Mouse (Mus musculus) hindbrain, postnatal 0 days (tissue): ENCODE measurements around the gene Sapcd1. TPM values are rescaled to one million over a fixed set of nuclear protein-coding genes. Genes with fewer than 3 reads are reported as not detected.
"Not testable (repeated sequence)": the region's sequence is repeated elsewhere in the genome, so short reads cannot be mapped to it uniquely, and the experiment has no call there.

Source experiments
- ATAC-seq: fragments of 200-750 bp; cut with Nextera tagmentation; 2 replicates; pipeline ENCODE4 v1.8.0; 2017; ENCODE audit warnings: mild to moderate bottlenecking, moderate TSS enrichment, moderate library complexity
- DNase-seq: peaks from one replicate; pipeline ENCODE4 v3.0.0-alpha.2; 2015; ENCODE audit warnings: low spot score
- H3K27ac ChIP-seq: fragments of 300-500 bp; sonication (generic); 2 replicates; pipeline ENCODE4 v1.5.1; 2014; ENCODE audit warnings: mild to moderate bottlenecking
- H3K27me3 ChIP-seq: fragments of 300-500 bp; sonication (generic); 2 replicates; pipeline ENCODE4 v1.6.1; 2014; ENCODE audit warnings: low read length, mixed read lengths; ENCODE audit not compliant: insufficient read depth
- H3K36me3 ChIP-seq: fragments of 300-500 bp; sonication (generic); 2 replicates; pipeline ENCODE4 v1.6.1; 2014; ENCODE audit warnings: low read length, mixed read lengths; ENCODE audit not compliant: insufficient read depth
- H3K4me1 ChIP-seq: fragments of 300-500 bp; sonication (generic); 2 replicates; pipeline ENCODE4 v1.6.1; 2014; ENCODE audit warnings: antibody characterized with exemption, low read length, mixed read lengths; ENCODE audit not compliant: insufficient read depth
- H3K4me2 ChIP-seq: fragments of 300-500 bp; sonication (generic); 2 replicates; pipeline ENCODE4 v1.6.1; 2014; ENCODE audit warnings: low read depth, mild to moderate bottlenecking, low read length, moderate library complexity, mixed read lengths
- H3K4me3 ChIP-seq: fragments of 300-500 bp; sonication (generic); 2 replicates; pipeline ENCODE4 v1.5.1; 2014; ENCODE audit warnings: low read length
- H3K9ac ChIP-seq: fragments of 300-500 bp; sonication (generic); replicated peaks from 2 replicates; pipeline ENCODE4 v1.6.1; 2014; ENCODE audit warnings: mild to moderate bottlenecking, low read length, moderate library complexity, mixed read lengths
- H3K9me3 ChIP-seq: fragments of 300-500 bp; sonication (generic); 2 replicates; pipeline ENCODE4 v1.6.1; 2016; ENCODE audit warnings: low read length, mixed read lengths
- CTCF ChIP-seq: IDR thresholded peaks from 2 replicates; pipeline ENCODE4 v1.5.1; 2016; ENCODE audit warnings: antibody characterized with exemption, control low read depth, low read depth
- WGBS: fragments of 180-500 bp; shearing (Covaris S2); extraction: QIAGEN DNeasy Blood & Tissue Kit; methylation state at CpG from one replicate; pipeline ENCODE4 v1.1.7; 2014; 5-methylcytosine and 5-hydroxymethylcytosine counted together
- polyA plus RNA-seq: library from polyadenylated mRNA; unstranded; fragments of >200 nt; fragmentation: Nextera tagmentation; extraction: Ambion mirVana; gene quantifications from 2 replicates; pipeline ENCODE4 v1.2.1, GENCODE M21; 2015
- total RNA-seq: library from RNA; depleted of rRNA; stranded (reverse); fragments of >200 nt; gene quantifications from 2 replicates; pipeline ENCODE4 v1.2.3, GENCODE M21; 2014

Gene Sapcd1
- total and polyA plus RNA-seq, 2 experiments from 2014 or later: 2.1 to 2.4 TPM

- H3K27ac ChIP-seq: no peak overlapping the region
- H3K4me1 ChIP-seq: no peaks in the 10 kb centered on the region
- H3K4me3 ChIP-seq: no peak overlapping the region
- DNase-seq (no peak), ATAC-seq (no peak)
- no peak overlapping the region for H3K9ac ChIP-seq
- H3K36me3 ChIP-seq: no peaks in the 10 kb centered on the region
- 78% methylated on average over 5 of the region's 5 CpGs for WGBS
- TF ChIP-seq CTCF: no peak
- no peak overlapping the region for H3K4me2 ChIP-seq
- no peaks in the 10 kb centered on the region for H3K9me3 ChIP-seq
- H3K27me3 ChIP-seq: no peaks in the 10 kb centered on the region
Observed at GRCm38 (mm10) chr17:34997142-34997483, 30.7 kb downstream of the Sapcd1 start.

DNA sequence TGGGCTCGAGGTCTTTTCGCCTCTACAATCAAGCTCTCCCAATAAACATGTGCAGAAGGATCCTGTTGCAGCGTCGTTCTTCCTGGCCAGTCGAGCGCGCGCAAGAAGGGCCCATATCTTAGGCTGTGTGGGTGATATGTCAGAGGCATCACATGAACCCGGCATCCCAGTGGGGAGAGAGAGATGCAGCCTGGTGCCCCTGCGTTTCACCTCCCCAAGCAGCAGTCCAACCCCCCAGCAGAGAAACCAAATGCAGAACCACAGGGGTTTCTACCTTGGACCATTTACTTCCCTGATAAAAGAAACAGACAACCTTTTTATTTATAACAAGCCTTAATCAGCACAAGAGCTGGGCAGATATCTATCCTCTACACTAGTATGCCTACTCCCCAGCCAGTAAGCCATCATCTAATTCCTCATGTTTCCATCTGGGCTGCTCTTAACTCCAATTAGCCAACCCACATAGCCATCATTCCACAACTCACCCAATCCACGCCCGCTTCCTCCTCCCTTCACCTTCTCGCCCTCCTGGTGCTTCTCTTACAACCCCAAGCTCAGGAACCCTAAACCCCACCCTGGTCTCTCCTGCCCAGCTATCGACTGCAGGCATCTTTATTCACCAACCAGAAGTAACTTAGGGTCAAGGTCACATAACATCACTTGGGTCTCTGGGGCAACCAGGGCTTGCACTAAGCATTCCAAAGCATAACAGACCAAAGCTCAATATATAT is 31.2 kb downstream of the Sapcd1 start:
- Histone ChIP-seq H3K4me1 (no peaks in the 10 kb centered on the region), H3K4me2 (no peak overlapping the region), H3K4me3 (no peak overlapping the region), H3K27me3 (no peaks in the 10 kb centered on the region), H3K27ac (no peak overlapping the region), H3K9ac (no peak overlapping the region), H3K36me3 (no peaks in the 10 kb centered on the region), H3K9me3 (no peaks in the 10 kb centered on the region)
- WGBS: 83% methylated on average over 12 of the region's 14 CpGs
- no peak for TF ChIP-seq CTCF
- DNase-seq (no peak), ATAC-seq (no peak)

DNA sequence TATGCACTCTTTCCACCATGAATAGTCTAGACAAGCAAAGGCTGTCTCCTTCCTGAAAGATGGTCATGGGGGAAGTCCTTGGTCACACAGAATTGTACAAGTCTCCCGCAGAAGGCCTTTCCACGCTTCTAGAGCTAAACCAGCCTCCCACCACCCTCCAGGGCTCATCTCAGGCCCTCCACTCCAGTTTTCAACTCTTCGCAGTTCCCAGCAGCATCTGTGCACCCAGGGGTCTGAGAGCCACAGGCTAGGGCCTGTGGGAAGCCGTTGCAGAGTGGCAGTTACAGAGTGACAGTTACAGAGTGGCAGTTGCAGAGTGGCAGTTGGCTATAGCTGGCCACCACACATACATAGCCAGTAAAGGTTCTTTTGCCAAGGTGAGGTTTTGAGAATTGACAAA is 31.9 kb downstream of the Sapcd1 start:
- not testable (repeated sequence) for DNase-seq, ATAC-seq, H3K4me3 ChIP-seq, H3K36me3 ChIP-seq, H3K4me1 ChIP-seq, H3K9me3 ChIP-seq, H3K27ac ChIP-seq, H3K27me3 ChIP-seq, H3K4me2 ChIP-seq, H3K9ac ChIP-seq
- WGBS: 96% methylated on average over 4 of the region's 4 CpGs

GRCm38 (mm10) chr17:34995192-34995591 is 32.6 kb downstream of the Sapcd1 start:
- not testable (repeated sequence) for H3K4me3 ChIP-seq, H3K36me3 ChIP-seq, H3K4me2 ChIP-seq, H3K27ac ChIP-seq, H3K4me1 ChIP-seq, H3K27me3 ChIP-seq, H3K9me3 ChIP-seq, ATAC-seq, DNase-seq, H3K9ac ChIP-seq
- 90% methylated on average over 4 of the region's 4 CpGs for WGBS

- Histone ChIP-seq H3K27me3 (no peaks in the 10 kb centered on the region), H3K4me2 (no peak overlapping the region), H3K9ac (no peak overlapping the region), H3K4me3 (no peak overlapping the region), H3K4me1 (no peaks in the 10 kb centered on the region), H3K36me3 (0 out of 2 replicates have a peak, but pooled peaks cover 3% of the 10 kb centered on the region), H3K27ac (no peak overlapping the region), H3K9me3 (no peaks in the 10 kb centered on the region)
- TF ChIP-seq CTCF: no peak
- DNase-seq (no peak), ATAC-seq (no peak)
Observed at GRCm38 (mm10) chr17:34994751-34995150, 33.1 kb downstream of the Sapcd1 start.

- ATAC-seq (no peak), DNase-seq (peak; percentile 56)
- Histone ChIP-seq H3K9me3 (no peaks in the 10 kb centered on the region), H3K27me3 (no peaks in the 10 kb centered on the region), H3K4me3 (no peak overlapping the region), H3K4me1 (peaks cover 7% of the 10 kb centered on the region), H3K9ac (no peak overlapping the region), H3K4me2 (no peak overlapping the region), H3K27ac (no peak overlapping the region), H3K36me3 (peaks cover 16% of the 10 kb centered on the region; the same call in 1 of the 2 replicates)
- 71% methylated on average over 2 of the region's 2 CpGs for WGBS
- TF ChIP-seq CTCF: peak; percentile 75
Observed at GRCm38 (mm10) chr17:34984218-34984617, 43.6 kb downstream of the Sapcd1 start.

- Histone ChIP-seq H3K36me3 (peaks cover 16% of the 10 kb centered on the region; the same call in 1 of the 2 replicates), H3K9me3 (no peaks in the 10 kb centered on the region), H3K27me3 (no peaks in the 10 kb centered on the region), H3K4me2 (peak overlapping the region; percentile 78), H3K4me3 (peak overlapping the region; percentile 79), H3K27ac (peak overlapping the region; percentile 94; the same call in 1 of the 2 replicates), H3K9ac (peak overlapping the region; percentile 79), H3K4me1 (peaks cover 7% of the 10 kb centered on the region)
- DNase-seq (no peak), ATAC-seq (no peak)
- TF ChIP-seq CTCF: no peak
- under 1% methylated on average over 15 of the region's 15 CpGs for WGBS
Observed at GRCm38 (mm10) chr17:34982328-34982727, 45.5 kb downstream of the Sapcd1 start.
